In the genomic region with DNA sequence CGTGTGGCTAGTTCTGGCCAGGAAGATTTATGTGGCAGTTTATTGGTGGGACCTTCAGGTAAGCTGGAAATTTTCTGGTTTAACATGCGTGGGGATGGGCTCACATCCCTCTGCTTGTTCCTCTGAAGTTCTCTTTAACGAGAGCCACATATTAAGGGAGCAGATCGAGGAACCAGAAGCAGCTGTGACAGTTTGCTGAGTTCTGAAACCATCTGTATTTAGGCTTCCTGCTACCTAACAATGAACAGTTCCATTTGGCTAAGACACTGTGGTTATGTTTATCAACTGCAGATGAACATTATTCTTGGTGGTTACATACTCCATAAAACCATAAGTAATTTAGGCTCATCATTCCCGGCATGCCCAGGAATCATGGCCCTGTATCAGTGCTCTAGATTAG, we compare ENCODE assay signal across 23 mouse cellular contexts.
DNase-seq lines count a peak whose midpoint lies in the region; ATAC-seq and TF ChIP-seq lines count a peak whose summit lies in the region.
"Had no signal": no experiment of that assay in that cellular context is flagged by ENCODE, and none has a peak within 500 bp of the region (broad histone marks: within the 10 kb centered on the region; RNA-seq: fewer than 3 reads in every experiment).

No protein-coding gene starts in this region.

- H3ac ChIP-seq in myocyte (ENCODE audit: control insufficient read depth, insufficient read length), result no peak overlapping the region

- ATAC-seq in frontal cortex, adult (ENCODE audit: low TSS enrichment), result peak; percentile 65
- ATAC-seq: activated CD4-positive, CD25-positive, alpha-beta regulatory T cell, adult 4 months; forebrain, embryonic 14.5 days; forebrain, postnatal 0 days had no signal

- no peaks in the 10 kb centered on the region for H3K36me3 ChIP-seq in myocyte (ENCODE audit: control insufficient read depth, insufficient read depth)
- H3K36me3 ChIP-seq: embryonic facial prominence, embryonic 12.5 days; embryonic facial prominence, embryonic 15.5 days; hindbrain, embryonic 12.5 days; hindbrain, embryonic 15.5 days had no signal

- no peak for TF ChIP-seq POLR2A in myocyte (IDR thresholded peaks at IDR 0.05; ENCODE audit: insufficient read length, low read depth)

- no peaks in the 10 kb centered on the region for H3K27me3 ChIP-seq in myocyte (ENCODE audit: control insufficient read depth, insufficient read depth, insufficient read length)
- H3K27me3 ChIP-seq: embryonic facial prominence, embryonic 12.5 days; embryonic facial prominence, embryonic 15.5 days; hindbrain, embryonic 12.5 days; hindbrain, embryonic 15.5 days had no signal

- H3K4me3 ChIP-seq in myocyte, result no peak overlapping the region
- H3K4me3 ChIP-seq: embryonic facial prominence, embryonic 12.5 days; embryonic facial prominence, embryonic 15.5 days; hindbrain, embryonic 12.5 days; hindbrain, embryonic 15.5 days had no signal

- DNase-seq in frontal cortex, postnatal 10 days (ENCODE audit: low spot score in 2 of 2), result no peak
- peak; percentile 49 for DNase-seq in layer of hippocampus, adult 9-11 months
- no peak for DNase-seq in layer of hippocampus, postnatal 36 days
- peak; percentile 46 for DNase-seq in brain, adult 2 months (ENCODE audit: low read depth, low spot score)
- DNase-seq in kidney, postnatal 4 days, result no peak
- DNase-seq: adrenal gland, adult 8-10 months; adrenal gland, postnatal 25 days; cerebellum, adult 18-20 months; cerebellum, adult 9-10 months; cerebellum, postnatal 14 days; forebrain, postnatal 0 days; gastrocnemius, postnatal 10 days; gastrocnemius, postnatal 36 days; heart, adult 11 months had no signal

- H3K4me2 ChIP-seq in myocyte (ENCODE audit: low read depth), result peak overlapping the region; percentile 19
- H3K4me2 ChIP-seq: embryonic facial prominence, embryonic 12.5 days; embryonic facial prominence, embryonic 15.5 days; heart, embryonic 11.5 days; hindbrain, embryonic 12.5 days; hindbrain, embryonic 15.5 days had no signal

- no peaks in the 10 kb centered on the region for H3K79me2 ChIP-seq in myocyte (ENCODE audit: control insufficient read depth, insufficient read depth)

TF ChIP-seq in myocyte, 11 proteins besides CTCF, POLR2A, EP300 and RAD21:
- TF ChIP-seq MYOG (IDR thresholded peaks at IDR 0.05; ENCODE audit: control insufficient read depth in 1 of 3, insufficient read depth in 1 of 3, insufficient read length in 2 of 3, low read depth in 2 of 3) (no peak), MYOD1 (IDR thresholded peaks at IDR 0.05; ENCODE audit: control insufficient read depth in 1 of 3, insufficient read length in 2 of 3, low read depth in 2 of 3) (peak; percentile 10 to 25 (median 13))

Comparison
In these comparisons a context has a peak if more than half of its experiments do, and no peak if none do; other contexts are left out.
1. DNase-seq: peak in layer of hippocampus, adult 9-11 months (single experiment) and brain, adult 2 months (single experiment); none in frontal cortex, postnatal 10 days (0 of 2), layer of hippocampus, postnatal 36 days (0 of 2) and kidney, postnatal 4 days (0 of 2).